In the genomic region with DNA sequence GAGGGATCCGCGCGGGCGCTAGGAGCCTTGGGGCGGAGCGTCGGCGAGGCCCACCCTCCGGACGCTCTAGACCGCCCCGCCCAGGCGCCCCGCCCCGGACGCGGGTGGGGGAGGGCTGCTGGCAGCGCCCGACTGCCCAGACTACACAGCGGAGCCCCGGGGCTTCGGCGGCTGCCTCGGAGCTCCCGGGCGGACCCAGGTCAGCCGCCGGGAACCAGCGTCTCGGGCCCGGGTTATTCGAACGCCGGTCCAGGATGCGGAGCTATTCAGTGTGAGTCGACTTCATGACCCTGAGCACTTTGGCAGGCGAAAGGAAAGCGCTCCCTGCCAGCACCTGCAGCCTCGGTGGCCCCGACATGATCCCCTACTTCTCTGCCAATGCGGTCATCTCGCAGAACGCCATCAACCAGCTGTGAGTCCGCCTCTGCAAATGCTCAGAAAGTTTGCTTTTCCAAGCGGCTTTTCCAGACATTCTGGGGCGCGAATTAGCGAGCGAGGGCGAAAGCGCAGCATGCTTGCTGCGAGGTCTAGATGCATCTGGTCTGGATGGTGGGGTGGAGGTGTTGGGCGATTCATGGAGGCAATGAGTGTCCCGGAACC, we compare ENCODE assay signal across 8 mouse cellular contexts.
DNase-seq lines count a peak whose midpoint lies in the region; ATAC-seq lines count a peak whose summit lies in the region.

No protein-coding gene starts in this region.

- peak; percentile 82 for ATAC-seq in CD4-positive, CD25-positive, alpha-beta regulatory T cell, adult 4 months
- peak; percentile 99 for ATAC-seq in heart, embryonic 14.5 days (ENCODE audit: insufficient number of reproducible peaks, insufficient read depth, low FRiP score, low read depth)
- peak; percentile 100 for ATAC-seq in liver, embryonic 13.5 days (ENCODE audit: low read depth)
- peak; percentile 99 for ATAC-seq in stomach, embryonic 14.5 days (ENCODE audit: insufficient number of reproducible peaks, insufficient read depth, low FRiP score, low read depth)

- under 1% methylated on average over 43 of the region's 54 CpGs for WGBS in heart, embryonic 14.5 days
- under 1% methylated on average over 54 of the region's 54 CpGs for WGBS in liver, embryonic 13.5 days (ENCODE audit: insufficient replicate concordance)
- under 1% methylated on average over 51 of the region's 54 CpGs for WGBS in stomach, embryonic 14.5 days

- no peaks in the 10 kb centered on the region for H3K36me3 ChIP-seq in heart, embryonic 14.5 days (ENCODE audit: control insufficient read depth, insufficient read depth, low read length)
- H3K36me3 ChIP-seq in liver, embryonic 13.5 days: no peaks in the 10 kb centered on the region
- H3K36me3 ChIP-seq in stomach, embryonic 14.5 days (ENCODE audit: control insufficient read depth, insufficient read depth, low read length): no peaks in the 10 kb centered on the region

- H3K27me3 ChIP-seq in heart, embryonic 14.5 days (ENCODE audit: control insufficient read depth, insufficient read depth, low read length): no peaks in the 10 kb centered on the region
- no peaks in the 10 kb centered on the region; the same call in 1 of the 2 replicates for H3K27me3 ChIP-seq in liver, embryonic 13.5 days
- no peaks in the 10 kb centered on the region for H3K27me3 ChIP-seq in stomach, embryonic 14.5 days (ENCODE audit: control insufficient read depth, insufficient read depth, low read length)

- peaks cover 3 to 14% of the 10 kb centered on the region in 2 experiments; a peak in 3 of 4 replicates for H3K4me1 ChIP-seq in heart, embryonic 14.5 days (ENCODE audit: control insufficient read depth in 2 of 2, insufficient read depth in 2 of 2, low read length in 2 of 2)
- H3K4me1 ChIP-seq in liver, embryonic 13.5 days (replicated peaks): peaks cover 21% of the 10 kb centered on the region
- no peaks in the 10 kb centered on the region for H3K4me1 ChIP-seq in stomach, embryonic 14.5 days (ENCODE audit: control insufficient read depth, insufficient read depth, low read length)

- DNase-seq in c-Kit-negative CD71-positive TER-119-positive erythroid progenitor cells, embryonic 14.5 days (ENCODE audit: low read depth, low spot score): peak; percentile 66
- peak; percentile 38 for DNase-seq in fibroblast of lung, adult 2 months (ENCODE audit: low read depth)
- peak; percentile 96 for DNase-seq in kidney, postnatal 10 days
- peak; percentile 86 for DNase-seq in liver, embryonic 13.5 days
- DNase-seq in natural killer cell, adult 2 months (ENCODE audit: low spot score in 2 of 2): peak; percentile 83 to 90

- H3K4me3 ChIP-seq in heart, embryonic 14.5 days (ENCODE audit: control insufficient read depth in 1 of 2, insufficient read depth in 1 of 2, low read depth in 1 of 2, low read length in 2 of 2): peak overlapping the region; percentile 88 to 100
- H3K4me3 ChIP-seq in liver, embryonic 13.5 days (replicated peaks): peak overlapping the region; percentile 71
- H3K4me3 ChIP-seq in stomach, embryonic 14.5 days (ENCODE audit: low read depth, low read length): peak overlapping the region; percentile 65

- H3K9ac ChIP-seq in heart, embryonic 14.5 days (ENCODE audit: low read length): peak overlapping the region; percentile 95
- peak overlapping the region; percentile 77 for H3K9ac ChIP-seq in liver, embryonic 13.5 days
- peak overlapping the region; percentile 21 for H3K9ac ChIP-seq in stomach, embryonic 14.5 days (replicated peaks; ENCODE audit: low read depth, low read length)

- H3K27ac ChIP-seq in heart, embryonic 14.5 days (replicated peaks in 1 of 2; ENCODE audit: control insufficient read depth in 1 of 2, insufficient read depth in 1 of 2, low read depth in 2 of 2, low read length in 2 of 2): peak overlapping the region; percentile 91 to 97
- H3K27ac ChIP-seq in liver, embryonic 13.5 days: no peak overlapping the region
- no peak overlapping the region for H3K27ac ChIP-seq in stomach, embryonic 14.5 days (ENCODE audit: low read length)

- peak overlapping the region; percentile 68 for H3K4me2 ChIP-seq in heart, embryonic 14.5 days (ENCODE audit: low read length)
- peak overlapping the region; percentile 93 for H3K4me2 ChIP-seq in liver, embryonic 13.5 days
- H3K4me2 ChIP-seq in stomach, embryonic 14.5 days (replicated peaks; ENCODE audit: low read depth, low read length): peak overlapping the region; percentile 60

- no peaks in the 10 kb centered on the region for H3K9me3 ChIP-seq in heart, embryonic 14.5 days (ENCODE audit: control insufficient read depth, low read length)
- no peaks in the 10 kb centered on the region for H3K9me3 ChIP-seq in liver, embryonic 13.5 days (replicated peaks)
- H3K9me3 ChIP-seq in stomach, embryonic 14.5 days (ENCODE audit: control insufficient read depth, low read depth, low read length): no peaks in the 10 kb centered on the region

Comparison
In these comparisons a context has a peak if more than half of its experiments do, and no peak if none do; other contexts are left out.
1. DNase-seq: peak in every context shown above with its lines; median percentile 96 in kidney, postnatal 10 days; 86 in natural killer cell, adult 2 months; 86 in liver, embryonic 13.5 days; 66 in c-Kit-negative CD71-positive TER-119-positive erythroid progenitor cells, embryonic 14.5 days; 38 in fibroblast of lung, adult 2 months.
2. H3K27ac ChIP-seq: peak in heart, embryonic 14.5 days (2 of 2); none in liver, embryonic 13.5 days (single experiment) and stomach, embryonic 14.5 days (single experiment).
3. H3K9ac ChIP-seq: peak in every context shown above with its lines; median percentile 95 in heart, embryonic 14.5 days; 77 in liver, embryonic 13.5 days; 21 in stomach, embryonic 14.5 days.
4. Peak in every context shown above with its lines, with median percentiles within 50 percentile points of each other: ATAC-seq, H3K4me2 ChIP-seq and H3K4me3 ChIP-seq.